Mouse (Mus musculus): ENCODE data around the gene Cnn2. TPM values are rescaled to one million over a fixed set of nuclear protein-coding genes. Genes with fewer than 3 reads are reported as not detected.
A peak's percentile ranks its signal among the peaks of the same experiment; 100 is the strongest.

Cnn2 gene
- polyA plus RNA-seq, 1 experiment from 2014 or later = 220 TPM

DNA sequence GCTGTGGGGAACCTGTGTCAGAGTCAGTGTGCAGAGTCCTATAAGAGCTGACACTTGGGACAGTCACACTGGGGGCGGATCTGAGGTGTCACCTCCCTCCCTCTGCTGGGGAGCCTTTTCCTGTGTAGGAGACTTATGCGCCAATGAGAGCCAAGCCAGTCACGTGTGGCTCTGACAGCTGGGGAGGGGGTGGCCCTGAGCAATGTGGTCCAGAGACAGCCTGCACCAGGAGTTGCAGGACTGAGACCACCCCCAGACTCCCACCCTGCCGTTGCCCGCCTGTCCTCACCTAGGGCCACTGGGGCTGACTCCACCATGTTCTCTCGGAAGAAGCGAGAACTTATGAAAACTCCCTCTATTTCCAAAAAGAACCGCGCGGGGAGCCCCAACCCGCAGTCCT is 28.1 kb downstream of the Cnn2 start, which contains the start of gene Arhgap45:
TSS of gene Arhgap45 (plus strand) at position 143 of the 400 bp plus-strand sequence.
- peaks cover 34% of the 10 kb centered on the region for H3K27me3 ChIP-seq (ENCODE audit: control insufficient read depth, insufficient read depth, low read length)
- 66% methylated on average over 11 of the region's 11 CpGs for WGBS
- no peaks in the 10 kb centered on the region for H3K36me3 ChIP-seq (ENCODE audit: control insufficient read depth, insufficient read depth, low read length)
- H3K9ac ChIP-seq (ENCODE audit: low read depth, low read length) = no peak within 1 kb of the TSS
- peaks cover 18% of the 10 kb centered on the region for H3K4me1 ChIP-seq (ENCODE audit: control insufficient read depth, insufficient read depth, low read length)
- no peaks in the 10 kb centered on the region for H3K9me3 ChIP-seq (ENCODE audit: control insufficient read depth, low read length)
- ATAC-seq (ENCODE audit: low FRiP score, low TSS enrichment) = no peak
- no peak within 1 kb of the TSS for H3K4me3 ChIP-seq (ENCODE audit: low read length)
- H3K4me2 ChIP-seq (replicated peaks; ENCODE audit: low read depth, low read length) = no peak within 1 kb of the TSS
- no peak within 1 kb of the TSS for H3K27ac ChIP-seq (ENCODE audit: low read depth, low read length)

- Histone ChIP-seq H3K4me2 (replicated peaks; ENCODE audit: low read depth, low read length) (no peak overlapping the region), H3K9ac (ENCODE audit: low read depth, low read length) (no peak overlapping the region), H3K4me1 (ENCODE audit: control insufficient read depth, insufficient read depth, low read length) (peaks cover 18% of the 10 kb centered on the region), H3K27ac (ENCODE audit: low read depth, low read length) (no peak overlapping the region), H3K4me3 (ENCODE audit: low read length) (no peak overlapping the region), H3K9me3 (ENCODE audit: control insufficient read depth, low read length) (no peaks in the 10 kb centered on the region), H3K36me3 (ENCODE audit: control insufficient read depth, insufficient read depth, low read length) (no peaks in the 10 kb centered on the region), H3K27me3 (ENCODE audit: control insufficient read depth, insufficient read depth, low read length) (peaks cover 34% of the 10 kb centered on the region)
- ATAC-seq (ENCODE audit: low FRiP score, low TSS enrichment) = no peak
- 87% methylated on average over 10 of the region's 10 CpGs for WGBS
These were observed 28.5 kb downstream of the Cnn2 start for GRCm38 (mm10) chr10:80016931-80017330.

DNA sequence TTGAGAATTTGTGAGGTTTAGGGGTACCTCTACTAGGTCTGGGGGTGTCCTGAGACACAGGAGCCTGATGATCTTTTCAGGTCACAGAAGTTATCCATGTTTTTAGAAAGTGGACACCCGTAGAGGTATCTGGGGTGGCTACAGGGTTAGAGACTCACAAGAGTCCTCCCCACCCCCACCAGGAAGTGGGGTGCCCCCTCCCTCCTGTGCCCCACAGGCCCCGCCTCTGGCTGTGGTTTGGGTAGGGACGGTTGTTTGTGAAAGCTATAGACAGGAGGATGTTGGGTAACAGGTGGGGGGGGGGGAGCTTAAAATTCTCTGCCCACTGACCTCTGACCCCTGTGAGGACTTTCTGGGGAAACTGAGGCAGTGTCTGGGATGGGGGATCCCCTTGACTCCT is 29.0 kb downstream of the Cnn2 start:
- no peak for ATAC-seq (ENCODE audit: low FRiP score, low TSS enrichment)
- peaks cover 30% of the 10 kb centered on the region for H3K27me3 ChIP-seq (ENCODE audit: control insufficient read depth, insufficient read depth, low read length)
- H3K27ac ChIP-seq (ENCODE audit: low read depth, low read length) = no peak overlapping the region

GRCm38 (mm10) chr10:80017771-80018170 is 29.4 kb downstream of the Cnn2 start:
- peaks cover 18% of the 10 kb centered on the region for H3K4me1 ChIP-seq (ENCODE audit: control insufficient read depth, insufficient read depth, low read length)
- no peaks in the 10 kb centered on the region for H3K9me3 ChIP-seq (ENCODE audit: control insufficient read depth, low read length)
- H3K4me3 ChIP-seq (ENCODE audit: low read length) = no peak overlapping the region
- H3K27me3 ChIP-seq (ENCODE audit: control insufficient read depth, insufficient read depth, low read length) = peaks cover 29% of the 10 kb centered on the region
- ATAC-seq (ENCODE audit: low FRiP score, low TSS enrichment) = no peak
- H3K36me3 ChIP-seq (ENCODE audit: control insufficient read depth, insufficient read depth, low read length) = no peaks in the 10 kb centered on the region
- H3K27ac ChIP-seq (ENCODE audit: low read depth, low read length) = no peak overlapping the region
- 82% methylated on average over 14 of the region's 14 CpGs for WGBS
- no peak overlapping the region for H3K4me2 ChIP-seq (replicated peaks; ENCODE audit: low read depth, low read length)
- no peak overlapping the region for H3K9ac ChIP-seq (ENCODE audit: low read depth, low read length)

More for the DNA sequence above, 29.0 kb downstream of the Cnn2 start:
- Histone ChIP-seq H3K4me3 (ENCODE audit: low read length) (no peak overlapping the region), H3K36me3 (ENCODE audit: control insufficient read depth, insufficient read depth, low read length) (no peaks in the 10 kb centered on the region), H3K4me2 (replicated peaks; ENCODE audit: low read depth, low read length) (no peak overlapping the region), H3K4me1 (ENCODE audit: control insufficient read depth, insufficient read depth, low read length) (peaks cover 18% of the 10 kb centered on the region), H3K9ac (ENCODE audit: low read depth, low read length) (no peak overlapping the region), H3K9me3 (ENCODE audit: control insufficient read depth, low read length) (no peaks in the 10 kb centered on the region)
- 81% methylated on average over 3 of the region's 3 CpGs for WGBS

DNA sequence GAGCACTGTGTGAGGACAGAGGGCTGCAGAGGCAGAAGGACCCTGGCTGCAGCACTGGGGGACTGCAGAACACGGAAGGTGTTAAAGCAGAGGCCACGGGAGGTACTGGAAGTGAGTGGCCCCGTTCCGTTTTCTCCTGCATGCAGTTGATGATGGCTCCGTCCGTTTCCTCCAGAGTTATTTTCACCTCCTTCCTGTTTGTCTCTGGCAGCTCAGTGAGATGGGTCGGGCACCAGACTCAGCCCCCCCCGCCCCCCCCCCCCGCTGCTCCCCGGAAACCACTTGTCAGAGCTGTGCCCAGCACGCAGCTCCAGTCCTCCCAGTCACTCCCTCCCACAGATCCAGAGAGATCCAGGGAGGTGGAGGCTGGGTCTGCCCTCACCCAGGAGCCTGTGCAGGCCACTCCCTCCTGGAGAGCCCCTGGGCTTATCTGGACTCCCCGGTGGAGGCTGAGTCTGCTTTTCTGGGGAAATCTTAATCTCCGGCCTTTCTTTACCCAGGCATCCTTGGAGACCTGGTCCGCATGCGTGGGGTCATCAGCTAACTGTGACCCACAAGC is 30.4 kb downstream of the Cnn2 start:
- peak overlapping the region; percentile 47 for H3K4me2 ChIP-seq (replicated peaks; ENCODE audit: low read depth, low read length)
- H3K9ac ChIP-seq (ENCODE audit: low read depth, low read length) = peak overlapping the region; percentile 59; the same call in 1 of the 2 replicates
- WGBS = 1% methylated on average over 12 of the region's 15 CpGs
- peaks cover 19% of the 10 kb centered on the region for H3K27me3 ChIP-seq (ENCODE audit: control insufficient read depth, insufficient read depth, low read length)
- no peaks in the 10 kb centered on the region for H3K36me3 ChIP-seq (ENCODE audit: control insufficient read depth, insufficient read depth, low read length)
- H3K27ac ChIP-seq (ENCODE audit: low read depth, low read length) = peak overlapping the region; percentile 55
- H3K4me3 ChIP-seq (ENCODE audit: low read length) = peak overlapping the region; percentile 32
- no peaks in the 10 kb centered on the region for H3K9me3 ChIP-seq (ENCODE audit: control insufficient read depth, low read length)
- H3K4me1 ChIP-seq (ENCODE audit: control insufficient read depth, insufficient read depth, low read length) = peaks cover 18% of the 10 kb centered on the region
- ATAC-seq (ENCODE audit: low FRiP score, low TSS enrichment) = peak; percentile 55

- no peaks in the 10 kb centered on the region for H3K36me3 ChIP-seq (ENCODE audit: control insufficient read depth, insufficient read depth, low read length)
- H3K4me1 ChIP-seq (ENCODE audit: control insufficient read depth, insufficient read depth, low read length) = peaks cover 18% of the 10 kb centered on the region
- H3K4me2 ChIP-seq (replicated peaks; ENCODE audit: low read depth, low read length) = peak overlapping the region; percentile 47
- WGBS = 9% methylated on average over 20 of the region's 20 CpGs
- H3K27ac ChIP-seq (ENCODE audit: low read depth, low read length) = peak overlapping the region; percentile 55; the same call in 1 of the 2 replicates
- H3K9me3 ChIP-seq (ENCODE audit: control insufficient read depth, low read length) = no peaks in the 10 kb centered on the region
- ATAC-seq (ENCODE audit: low FRiP score, low TSS enrichment) = peak; percentile 73
- peaks cover 11% of the 10 kb centered on the region for H3K27me3 ChIP-seq (ENCODE audit: control insufficient read depth, insufficient read depth, low read length)
- H3K4me3 ChIP-seq (ENCODE audit: low read length) = peak overlapping the region; percentile 32
- peak overlapping the region; percentile 59 for H3K9ac ChIP-seq (ENCODE audit: low read depth, low read length)
These were observed 31.2 kb downstream of the Cnn2 start for GRCm38 (mm10) chr10:80019471-80020131.

DNA sequence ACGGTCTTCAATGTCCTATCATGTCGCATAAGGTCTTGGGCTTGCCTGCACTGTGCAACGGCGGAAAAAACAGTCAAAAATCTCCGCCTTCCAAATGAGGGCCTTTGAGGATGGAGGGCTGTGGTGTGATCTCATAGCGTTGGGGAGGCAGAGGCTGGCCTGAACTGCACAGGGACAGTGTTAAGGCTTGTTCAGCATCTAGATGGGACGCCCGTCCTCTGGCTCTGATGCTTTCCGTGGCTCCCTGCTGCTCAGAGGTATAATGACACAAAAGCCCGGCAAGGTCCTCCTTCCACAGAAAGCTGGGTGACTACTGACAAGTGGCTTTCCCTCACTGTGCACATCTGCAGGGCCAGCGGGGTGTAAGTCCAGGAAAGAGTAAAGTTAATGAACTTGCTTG is 31.8 kb downstream of the Cnn2 start:
- whole genome bisulfite sequencing = 23% methylated on average over 11 of the region's 11 CpGs
- Histone ChIP-seq H3K4me3 (ENCODE audit: low read length) (peak overlapping the region; percentile 32), H3K36me3 (ENCODE audit: control insufficient read depth, insufficient read depth, low read length) (no peaks in the 10 kb centered on the region), H3K9ac (ENCODE audit: low read depth, low read length) (peak overlapping the region; percentile 59), H3K27ac (ENCODE audit: low read depth, low read length) (peak overlapping the region; percentile 6; the same call in 1 of the 2 replicates), H3K4me1 (ENCODE audit: control insufficient read depth, insufficient read depth, low read length) (peaks cover 18% of the 10 kb centered on the region), H3K27me3 (ENCODE audit: control insufficient read depth, insufficient read depth, low read length) (peaks cover 5% of the 10 kb centered on the region), H3K9me3 (ENCODE audit: control insufficient read depth, low read length) (no peaks in the 10 kb centered on the region), H3K4me2 (replicated peaks; ENCODE audit: low read depth, low read length) (peak overlapping the region; percentile 47)
- no peak for ATAC-seq (ENCODE audit: low FRiP score, low TSS enrichment)

- ATAC-seq (ENCODE audit: low FRiP score, low TSS enrichment) = no peak
- no peak overlapping the region for H3K27ac ChIP-seq (ENCODE audit: low read depth, low read length)
- WGBS = 83% methylated on average over 18 of the region's 18 CpGs
- no peaks in the 10 kb centered on the region for H3K36me3 ChIP-seq (ENCODE audit: control insufficient read depth, insufficient read depth, low read length)
- peak overlapping the region; percentile 47; the same call in 1 of the 2 replicates for H3K4me2 ChIP-seq (replicated peaks; ENCODE audit: low read depth, low read length)
- H3K9ac ChIP-seq (ENCODE audit: low read depth, low read length) = peak overlapping the region; percentile 59; the same call in 1 of the 2 replicates
- peaks cover under 1% of the 10 kb centered on the region; the same call in 1 of the 2 replicates for H3K27me3 ChIP-seq (ENCODE audit: control insufficient read depth, insufficient read depth, low read length)
- no peaks in the 10 kb centered on the region for H3K9me3 ChIP-seq (ENCODE audit: control insufficient read depth, low read length)
- H3K4me1 ChIP-seq (ENCODE audit: control insufficient read depth, insufficient read depth, low read length) = peaks cover 18% of the 10 kb centered on the region
- no peak overlapping the region; the same call in 1 of the 2 replicates for H3K4me3 ChIP-seq (ENCODE audit: low read length)
These were observed 32.4 kb downstream of the Cnn2 start for GRCm38 (mm10) chr10:80020603-80021319.

DNA sequence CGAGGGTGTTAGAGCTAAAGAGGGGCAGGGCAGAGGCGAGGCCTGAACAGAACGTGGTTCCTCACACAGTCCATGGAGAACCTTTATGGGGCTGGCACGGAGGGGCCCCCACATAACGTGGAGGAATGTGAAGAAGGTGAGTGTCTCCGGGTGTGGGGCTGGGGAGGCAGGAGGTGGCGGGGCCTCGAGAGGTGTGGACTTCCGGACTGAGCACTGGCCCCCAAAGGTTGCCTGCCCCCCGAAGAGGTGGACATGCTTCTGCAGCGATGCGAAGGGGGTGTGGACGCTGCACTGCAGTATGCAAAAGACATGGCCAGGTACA is 32.9 kb downstream of the Cnn2 start:
- no peak for ATAC-seq (ENCODE audit: low FRiP score, low TSS enrichment)
- Histone ChIP-seq H3K27ac (ENCODE audit: low read depth, low read length) (no peak overlapping the region), H3K9ac (ENCODE audit: low read depth, low read length) (no peak overlapping the region), H3K4me1 (ENCODE audit: control insufficient read depth, insufficient read depth, low read length) (peaks cover 18% of the 10 kb centered on the region), H3K36me3 (ENCODE audit: control insufficient read depth, insufficient read depth, low read length) (0 out of 2 replicates have a peak, but pooled peaks cover 1% of the 10 kb centered on the region), H3K27me3 (ENCODE audit: control insufficient read depth, insufficient read depth, low read length) (no peaks in the 10 kb centered on the region), H3K4me2 (replicated peaks; ENCODE audit: low read depth, low read length) (no peak overlapping the region), H3K9me3 (ENCODE audit: control insufficient read depth, low read length) (no peaks in the 10 kb centered on the region), H3K4me3 (ENCODE audit: low read length) (no peak overlapping the region)
- WGBS = 90% methylated on average over 13 of the region's 13 CpGs
